Mouse (Mus musculus) lung, postnatal 0 days (tissue): Measurements from ENCODE around the gene Slc30a7.
A peak's percentile ranks its signal among the peaks of the same experiment; 100 is the strongest.

Source experiments
- CTCF ChIP-seq: IDR thresholded peaks from 2 replicates; pipeline ENCODE4 v1.5.1; 2016; ENCODE audit warnings: antibody characterized with exemption, mild to moderate bottlenecking
- EP300 ChIP-seq: IDR thresholded peaks from 2 replicates; pipeline ENCODE4 v1.6.1; 2016; ENCODE audit warnings: antibody characterized with exemption, mild to moderate bottlenecking, control low read depth

GRCm38 (mm10) chr3:116033871-116034222 lies 26.6 kb upstream of the Slc30a7 start:
- TF ChIP-seq CTCF, result peak; percentile 78
- TF ChIP-seq EP300, result no peak
